Mouse (Mus musculus) erythroblast, adult 5-6 weeks (primary cell): ENCODE measurements around the gene Nt5c3. TPM values are rescaled to one million over a fixed set of nuclear protein-coding genes. Genes with fewer than 3 reads are reported as not detected.
"Not testable (repeated sequence)": the region's sequence is repeated elsewhere in the genome, so short reads cannot be mapped to it uniquely, and the experiment has no call there.

Source experiments
- ATAC-seq: replicated peaks from 2 replicates; pipeline ENCODE4 v1.8.0; 2016; ENCODE audit warnings: moderate number of reproducible peaks, mild to moderate bottlenecking, moderate TSS enrichment, inconsistent platforms; ENCODE audit not compliant: poor library complexity, low FRiP score, severe bottlenecking
- total RNA-seq, 2 experiments: library from RNA; stranded (forward) in 1 of 2; stranded (reverse) in 1 of 2; fragments of 150-400 nt in 1 of 2; fragments of 200-764, 138-1000 nt in 1 of 2; gene quantifications; 2 replicates each; pipeline versions ENCODE4 v1.2.3 to v1.2.4; 2015 to 2017; ENCODE audit warnings: low replicate concordance in 2 of 2

The Nt5c3 gene
- total RNA-seq, 2 experiments from 2014 or later = 1,564 to 1,701 TPM

DNA sequence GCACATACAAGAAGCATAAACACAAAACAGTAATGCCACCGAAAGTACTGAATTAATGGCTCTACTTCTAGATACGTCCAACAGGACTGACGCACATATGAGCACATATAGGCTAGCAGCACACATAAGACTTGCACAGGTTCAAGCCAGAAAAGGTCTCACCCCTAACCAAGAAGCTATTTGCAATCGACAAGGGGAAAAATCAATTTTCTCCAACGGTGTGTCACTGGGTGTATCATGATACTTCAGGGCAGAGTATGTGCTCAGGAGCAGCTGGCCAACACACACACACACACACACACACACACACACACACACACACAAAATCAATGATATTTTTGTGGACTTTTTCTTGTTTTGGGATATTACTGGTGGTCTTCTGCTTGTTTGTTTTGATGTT, 18.2 kb downstream of the Nt5c3 start:
- no peak for ATAC-seq

DNA sequence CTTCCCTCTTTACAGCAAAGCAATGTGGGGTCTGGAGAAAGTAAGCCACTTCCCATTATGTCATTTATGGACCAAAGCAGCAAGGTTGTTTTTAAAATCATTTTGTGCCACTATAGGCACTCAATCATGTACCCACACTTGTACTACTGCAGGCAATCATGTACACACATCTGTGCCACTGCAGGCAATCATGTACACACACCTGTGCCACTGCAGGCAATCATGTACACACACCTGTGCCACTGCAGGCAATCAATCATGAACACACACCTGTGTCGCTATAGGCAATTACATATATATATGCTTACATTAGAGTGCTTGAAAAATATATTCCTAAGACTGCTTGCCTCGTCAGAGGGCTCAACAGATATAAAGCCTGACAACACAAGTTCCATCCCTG, 18.8 kb downstream of the Nt5c3 start:
- ATAC-seq = peak; percentile 29

DNA sequence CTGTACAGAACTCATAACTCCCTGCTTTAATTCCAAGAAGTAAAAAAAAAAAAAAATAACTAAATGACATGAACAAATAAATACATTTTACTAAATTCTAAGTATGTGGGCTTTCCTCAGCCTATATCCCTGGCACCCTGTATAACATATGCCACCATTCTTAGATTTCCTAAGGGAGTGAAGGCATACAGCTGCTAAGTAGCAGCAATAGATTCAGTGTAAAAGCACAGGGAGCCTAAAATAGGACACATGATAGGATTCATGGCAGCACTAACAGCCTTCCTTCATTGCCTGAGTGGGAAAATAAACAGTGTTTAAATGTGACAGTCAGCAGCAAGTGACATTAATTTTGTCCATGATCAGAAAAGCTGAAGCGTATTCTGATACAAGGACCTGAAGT, 19.4 kb downstream of the Nt5c3 start:
- ATAC-seq = no peak

DNA sequence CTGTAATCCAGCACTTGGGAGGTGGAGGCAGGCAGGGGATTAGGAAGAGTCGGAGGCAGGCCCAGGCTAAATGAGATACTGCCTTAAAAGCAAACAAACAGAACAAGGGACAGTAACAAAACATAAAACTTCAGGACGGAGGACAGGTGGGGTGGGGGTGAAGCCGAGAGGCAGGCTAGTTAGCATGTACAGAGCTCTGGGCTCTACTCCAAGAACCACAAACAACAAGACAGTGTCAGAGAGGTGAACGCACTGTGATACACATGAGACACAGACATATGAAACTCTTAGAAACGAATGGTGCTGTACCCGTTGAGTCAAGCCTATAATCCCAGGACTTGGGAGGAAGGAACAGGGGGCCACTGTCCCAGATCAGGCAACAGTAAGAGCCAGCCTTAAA, 19.9 kb downstream of the Nt5c3 start:
- ATAC-seq = no peak

DNA sequence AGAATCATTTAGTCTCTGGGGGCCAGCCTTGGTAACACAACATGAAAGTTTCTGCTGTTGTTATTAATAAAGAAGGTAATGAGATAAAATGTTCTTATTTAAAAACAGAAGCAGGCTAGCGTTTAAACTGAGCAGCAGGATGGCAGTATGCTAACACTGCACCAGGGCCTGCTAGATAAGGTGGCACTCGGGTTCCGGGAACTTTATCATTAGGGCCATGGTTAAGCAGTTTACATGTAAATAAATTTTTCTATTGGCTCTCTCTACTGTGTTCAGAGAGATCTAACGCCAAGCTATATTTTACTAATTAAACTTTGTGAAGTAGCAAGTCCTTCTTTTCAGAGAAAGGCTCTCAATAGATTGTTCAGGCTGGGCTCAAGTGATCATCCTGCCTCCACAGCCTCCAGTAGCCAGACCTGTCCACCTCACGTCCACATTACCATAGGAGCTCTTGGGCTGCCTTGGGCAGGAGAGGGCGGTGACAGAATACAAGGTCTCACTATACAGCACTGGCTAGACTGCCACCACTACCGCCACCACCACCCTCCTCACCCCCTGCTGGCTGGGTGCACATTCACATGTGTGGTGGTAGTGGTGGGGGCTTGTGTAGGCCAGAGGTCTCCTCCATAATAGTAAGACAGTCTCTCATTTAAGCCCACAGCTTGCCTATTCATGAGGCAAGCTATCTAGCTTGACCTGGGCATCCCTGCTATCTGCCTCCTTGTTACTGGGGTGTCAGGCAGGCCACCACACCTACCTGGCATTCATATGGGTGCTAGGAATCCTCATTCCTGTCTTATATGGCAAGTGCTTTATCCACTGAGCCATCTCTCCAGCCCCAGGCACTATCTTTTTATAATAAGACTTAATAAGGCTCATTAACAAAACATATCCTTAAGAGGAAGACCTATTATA, 20.9 kb downstream of the Nt5c3 start:
- peak; percentile 48 for ATAC-seq

DNA sequence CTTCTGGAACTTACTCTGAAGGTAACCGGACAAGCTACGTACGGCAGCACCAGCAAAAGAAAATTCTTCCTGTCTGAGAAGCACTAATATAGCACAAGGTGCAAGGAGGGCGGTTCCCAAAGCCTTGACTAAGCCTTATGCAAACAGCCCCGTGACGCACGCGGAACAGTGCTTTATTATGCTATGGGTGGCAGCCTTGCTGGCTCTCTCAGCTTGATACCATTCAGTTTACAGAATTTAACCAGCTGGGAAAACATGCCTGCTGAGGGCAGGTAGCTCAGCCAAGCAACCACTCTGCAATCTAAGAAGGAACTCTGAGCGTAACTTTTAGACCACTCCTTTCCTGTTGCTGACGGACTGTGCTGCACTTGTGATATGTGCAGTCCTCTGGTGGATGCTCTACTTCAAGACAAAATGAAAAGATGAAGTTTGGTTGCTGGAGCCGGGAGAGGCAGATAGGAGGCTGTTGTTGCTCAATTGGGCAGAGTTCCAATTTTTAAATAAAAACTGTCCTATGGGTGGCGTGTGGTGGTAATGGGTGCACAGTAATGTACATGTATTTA, 21.8 kb downstream of the Nt5c3 start:
- ATAC-seq = peak; percentile 50

DNA sequence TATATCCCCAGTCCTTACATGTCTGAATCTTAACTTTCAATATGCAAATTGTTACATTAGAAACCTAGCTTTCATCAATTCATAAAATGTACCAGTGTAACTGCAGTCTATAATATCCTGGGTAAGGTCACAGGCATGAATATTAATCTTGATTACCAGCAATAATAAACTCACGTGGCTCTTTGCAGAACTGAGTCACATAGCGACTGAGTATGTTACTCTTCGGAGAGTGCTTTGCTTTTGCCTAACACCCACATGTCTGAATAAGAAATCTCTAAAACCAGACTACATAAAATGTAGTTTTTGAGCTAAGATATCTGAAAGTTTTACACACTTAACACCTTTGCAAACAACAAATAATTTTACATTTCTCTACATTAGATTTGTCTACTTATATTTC, 22.4 kb downstream of the Nt5c3 start:
- ATAC-seq = 0 out of 2 replicates have a peak, but pooled peaks have one; percentile 12

DNA sequence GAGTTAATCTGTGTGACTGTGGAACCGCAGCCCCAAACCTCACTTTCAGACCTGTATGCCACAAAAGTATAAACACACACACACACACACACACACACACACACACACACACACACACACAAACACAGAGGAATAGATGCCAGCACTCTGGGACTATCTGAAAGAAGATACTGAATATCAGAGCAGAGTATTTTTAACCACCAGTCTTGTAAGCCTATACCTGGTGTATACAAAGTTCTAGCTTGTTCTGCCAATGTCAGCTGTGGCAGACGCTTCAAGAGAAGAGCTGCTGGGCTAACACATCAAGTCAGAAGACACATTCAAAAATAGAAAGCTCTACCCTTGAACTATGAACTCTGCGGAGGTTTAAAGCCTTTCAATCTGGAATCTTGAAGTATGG, 24.1 kb downstream of the Nt5c3 start:
- ATAC-seq = no peak

DNA sequence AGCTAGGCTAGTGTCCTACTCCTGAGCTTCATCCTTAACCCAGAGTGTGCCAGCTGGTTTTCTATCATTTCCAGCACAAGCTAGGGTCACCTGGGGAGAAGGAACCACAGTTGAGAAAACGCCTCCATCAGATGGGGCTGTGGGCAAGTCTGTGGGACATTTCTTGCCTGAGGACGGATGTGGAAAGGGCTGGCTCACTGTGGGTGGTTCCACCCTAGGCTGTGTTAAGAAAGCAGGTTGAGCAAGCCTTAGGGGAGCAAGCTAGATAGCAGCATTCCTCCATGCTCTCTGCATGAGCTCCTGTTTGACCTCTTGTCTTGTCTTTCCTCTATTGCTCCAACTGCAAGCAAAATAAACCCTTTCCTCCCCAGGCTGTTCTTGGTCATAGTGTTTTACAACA, 33.0 kb downstream of the Nt5c3 start:
- ATAC-seq = no peak

DNA sequence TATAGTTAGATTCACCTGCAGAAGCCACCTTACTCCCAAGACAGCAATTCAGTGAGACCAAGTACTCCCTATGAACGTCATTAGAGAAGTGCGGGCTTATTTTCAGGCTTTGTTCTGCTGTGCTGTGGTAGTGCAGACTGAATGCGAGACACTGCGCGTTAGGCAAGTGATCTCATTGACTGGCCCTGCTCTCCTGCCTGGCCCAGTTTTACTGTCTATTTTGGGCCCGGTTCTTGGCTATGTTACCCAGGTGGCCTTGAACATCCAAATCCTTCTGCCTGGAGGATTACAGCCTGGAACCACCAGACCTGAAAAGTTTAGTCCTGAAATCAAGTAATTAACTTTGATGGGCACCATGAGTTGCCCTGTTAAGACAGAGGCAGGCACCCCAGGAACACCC, 35.2 kb downstream of the Nt5c3 start:
- no peak for ATAC-seq

DNA sequence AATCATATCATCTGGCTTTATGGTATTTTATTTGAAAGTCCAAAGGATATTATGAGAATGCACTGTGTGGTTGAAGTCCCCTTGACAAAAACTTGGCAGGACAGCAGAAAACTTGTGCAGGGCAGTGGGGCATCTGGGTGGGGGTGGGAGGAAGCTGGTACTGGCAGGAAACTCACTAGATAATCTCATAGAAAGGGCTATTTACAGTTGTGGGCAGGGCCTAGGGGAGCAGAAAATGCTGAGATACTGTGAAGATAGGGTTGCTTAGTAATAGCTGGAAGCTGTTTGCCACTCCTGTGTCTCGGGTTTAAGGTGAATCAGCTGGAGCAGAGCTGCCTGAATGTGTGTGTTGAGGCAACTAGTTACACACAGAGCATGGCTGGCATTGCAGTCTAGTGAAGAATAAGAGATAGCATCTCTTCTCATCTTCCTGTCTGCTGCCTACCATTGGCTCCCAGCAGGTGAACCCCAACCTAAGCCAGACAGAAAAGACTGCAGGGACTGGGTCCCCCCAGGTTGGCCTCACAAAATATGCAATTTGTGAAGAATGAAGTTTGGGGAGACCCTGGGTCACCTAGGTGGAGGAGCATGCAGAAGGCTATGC, 44.3 kb downstream of the Nt5c3 start:
- no peak for ATAC-seq

DNA sequence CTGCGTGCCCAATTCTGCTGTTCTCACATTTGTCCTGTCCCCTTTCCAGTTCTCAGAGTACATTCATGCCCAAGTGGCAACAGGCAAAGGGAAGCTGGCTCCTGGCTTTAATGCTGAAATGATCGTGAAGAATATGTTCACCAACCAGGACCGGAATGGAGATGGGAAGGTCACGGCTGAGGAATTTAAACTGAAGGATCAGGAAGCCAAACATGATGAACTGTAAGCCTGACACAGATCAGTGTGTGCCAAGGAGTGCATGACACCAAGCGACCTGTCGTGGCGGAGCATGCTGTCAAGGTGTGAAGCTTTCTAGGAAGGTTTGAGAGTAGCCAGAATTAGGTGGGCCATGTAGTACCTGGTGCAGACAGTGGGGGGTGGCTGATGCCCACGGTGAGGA, 45.7 kb downstream of the Nt5c3 start:
- no peak for ATAC-seq

DNA sequence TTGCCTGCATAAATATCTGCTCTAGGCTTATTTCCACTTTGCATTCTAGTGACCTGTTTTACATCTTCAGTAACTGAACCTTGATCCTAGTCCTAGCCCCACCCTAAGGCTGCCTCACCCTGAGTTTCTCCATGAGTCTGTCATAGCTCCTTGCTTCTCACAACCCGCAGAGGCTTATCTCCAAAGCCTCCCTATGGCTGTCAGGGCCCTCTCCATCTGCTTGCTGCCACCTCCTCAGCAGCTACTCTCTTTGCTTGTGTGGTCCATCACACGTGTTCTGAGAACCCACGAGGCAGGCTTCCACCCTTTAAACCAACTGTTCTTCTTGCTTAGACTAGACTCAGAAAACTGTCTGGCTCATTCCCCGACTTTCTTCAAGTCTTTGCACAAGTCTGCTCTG, 46.9 kb downstream of the Nt5c3 start:
- no peak for ATAC-seq

DNA sequence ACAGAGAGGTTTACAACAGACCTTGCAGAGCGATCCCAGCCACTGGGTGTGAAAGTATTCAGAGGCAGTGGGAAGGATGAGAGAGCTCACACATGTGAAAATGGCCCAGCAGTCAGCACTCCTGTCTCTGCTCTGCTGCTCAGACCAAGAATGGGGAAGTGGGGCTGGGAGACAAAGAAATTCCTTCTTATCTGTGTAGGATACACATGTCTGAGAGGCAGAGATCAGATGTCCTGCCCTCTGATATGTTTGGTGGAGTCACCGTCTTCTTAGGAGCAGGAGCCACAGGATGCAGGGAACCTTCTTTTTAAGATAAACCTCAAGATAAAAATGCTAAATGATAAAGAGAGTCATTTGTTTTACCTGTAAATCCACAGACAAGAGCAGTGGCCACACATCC, 53.7 kb downstream of the Nt5c3 start:
- ATAC-seq = no peak

DNA sequence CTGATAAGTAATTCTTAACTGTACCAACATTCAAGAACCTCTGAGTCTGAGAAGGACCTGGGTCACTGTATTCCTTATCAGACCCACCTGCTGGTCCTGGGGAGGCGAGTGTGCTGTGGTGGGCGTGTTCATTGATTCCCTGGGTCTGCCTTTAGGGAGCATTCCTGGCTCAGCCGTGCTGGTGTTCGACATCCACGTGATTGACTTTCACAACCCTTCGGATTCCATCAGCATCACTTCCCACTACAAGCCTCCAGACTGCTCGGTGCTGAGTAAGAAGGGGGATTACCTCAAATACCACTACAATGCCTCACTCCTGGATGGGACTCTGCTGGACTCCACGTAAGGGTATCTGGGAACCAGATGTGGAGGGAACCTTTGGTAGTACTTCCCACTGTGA, 55.2 kb downstream of the Nt5c3 start:
- ATAC-seq = no peak

DNA sequence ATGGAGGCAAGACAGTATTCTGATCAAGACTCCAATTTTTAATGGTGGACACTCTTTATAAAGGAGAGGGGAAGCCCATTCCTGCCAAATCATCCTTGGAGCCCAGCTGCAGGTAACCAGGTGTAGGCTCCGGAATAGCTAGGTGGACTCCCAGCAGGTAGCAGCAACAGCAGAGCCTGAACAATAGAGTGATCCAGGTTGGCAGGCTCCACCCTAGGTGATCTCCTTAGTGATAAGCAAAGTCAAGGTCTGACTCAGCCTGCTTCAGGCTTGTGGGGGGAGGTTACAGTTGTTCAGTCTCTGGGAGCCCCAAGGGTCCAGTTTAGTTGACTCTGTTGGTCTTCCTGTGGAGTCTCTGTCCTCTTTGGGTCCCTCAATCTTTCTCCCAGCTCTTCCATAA, 56.8 kb downstream of the Nt5c3 start:
- not testable (repeated sequence) for ATAC-seq

DNA sequence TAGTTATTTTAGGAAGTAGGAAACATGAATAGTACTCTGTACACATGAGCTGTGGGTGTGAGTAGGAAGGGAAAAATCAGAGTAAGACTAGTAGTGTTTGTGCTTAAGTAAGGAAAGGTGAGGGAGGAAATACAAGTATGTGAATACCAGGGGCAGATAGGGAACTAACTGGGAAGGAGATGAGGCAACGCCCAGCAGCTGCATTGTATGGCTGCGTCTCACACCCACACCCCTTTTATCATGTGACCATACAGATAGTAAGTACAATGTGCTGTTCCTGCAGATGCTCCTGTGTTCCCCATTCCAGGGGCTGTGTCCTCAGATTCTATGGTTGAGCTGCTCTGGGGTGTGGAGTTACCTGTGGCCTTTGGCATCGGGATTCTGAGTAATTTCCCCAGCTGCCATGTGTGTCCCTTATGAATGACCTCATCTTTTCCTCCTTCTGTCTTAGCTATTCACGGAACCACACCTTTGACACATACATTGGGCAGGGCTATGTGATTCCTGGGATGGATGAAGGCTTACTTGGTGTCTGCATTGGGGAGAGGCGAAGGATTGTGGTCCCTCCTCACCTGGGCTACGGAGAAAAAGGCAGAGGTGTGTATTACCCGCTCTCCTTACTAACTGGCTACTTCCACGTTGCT, 63.4 kb downstream of the Nt5c3 start:
- peak; percentile 39 for ATAC-seq

DNA sequence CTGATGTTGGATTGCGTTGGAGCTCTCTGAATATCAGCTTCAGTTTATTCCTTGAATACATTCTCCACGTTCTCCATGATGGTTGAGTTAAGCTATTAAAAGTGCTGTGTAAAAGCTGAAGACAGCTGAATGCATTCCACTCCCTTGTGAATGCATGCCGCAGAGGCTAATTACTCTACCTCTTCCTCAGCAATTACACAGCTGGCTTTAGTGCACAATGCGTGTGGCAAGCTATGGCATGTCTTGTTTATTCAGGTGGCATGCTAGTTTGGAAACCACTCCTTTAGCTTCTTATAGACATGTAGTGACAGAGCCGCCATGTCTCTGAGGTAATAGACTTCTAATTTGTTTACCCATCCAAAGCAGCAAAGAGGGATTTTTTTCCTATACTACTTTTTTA, 67.0 kb downstream of the Nt5c3 start:
- no peak for ATAC-seq

DNA sequence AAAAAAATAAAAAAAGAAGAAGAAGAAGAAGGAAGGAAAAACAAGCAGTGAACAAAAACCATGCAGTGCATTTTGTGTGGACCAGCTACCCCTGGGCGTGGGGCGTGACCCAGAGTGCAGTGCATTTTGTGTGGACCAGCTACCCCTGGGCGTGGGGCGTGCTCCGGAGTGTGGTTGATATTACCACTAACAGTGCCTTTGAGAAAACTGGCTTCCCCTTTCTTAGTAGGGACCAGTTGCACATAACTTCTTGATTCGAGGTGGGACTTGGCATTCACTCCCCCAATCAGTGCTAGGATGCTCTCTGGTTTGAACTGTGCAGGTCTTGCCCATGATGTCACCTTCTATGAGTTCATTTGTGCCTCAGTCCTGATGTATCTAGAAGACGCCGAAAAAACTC, 68.9 kb downstream of the Nt5c3 start:
- no peak for ATAC-seq

DNA sequence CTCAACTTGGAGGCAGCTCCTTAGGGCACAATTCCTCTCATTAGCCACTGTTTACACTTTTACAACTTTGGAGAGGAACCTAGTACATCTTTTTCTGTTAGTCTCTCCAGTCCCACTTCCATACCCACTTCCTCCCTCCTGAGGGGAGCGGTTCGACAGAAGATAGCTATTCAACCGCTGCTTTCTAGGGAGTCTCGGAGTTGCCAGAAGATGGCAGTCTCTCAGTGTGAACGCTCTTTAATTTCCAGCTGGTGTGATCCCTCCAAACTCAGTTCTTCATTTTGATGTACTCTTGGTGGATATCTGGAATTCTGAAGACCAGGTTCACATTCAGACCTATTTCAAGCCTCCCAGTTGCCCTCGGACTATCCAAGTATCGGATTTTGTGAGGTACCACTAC, 73.4 kb downstream of the Nt5c3 start:
- no peak for ATAC-seq

DNA sequence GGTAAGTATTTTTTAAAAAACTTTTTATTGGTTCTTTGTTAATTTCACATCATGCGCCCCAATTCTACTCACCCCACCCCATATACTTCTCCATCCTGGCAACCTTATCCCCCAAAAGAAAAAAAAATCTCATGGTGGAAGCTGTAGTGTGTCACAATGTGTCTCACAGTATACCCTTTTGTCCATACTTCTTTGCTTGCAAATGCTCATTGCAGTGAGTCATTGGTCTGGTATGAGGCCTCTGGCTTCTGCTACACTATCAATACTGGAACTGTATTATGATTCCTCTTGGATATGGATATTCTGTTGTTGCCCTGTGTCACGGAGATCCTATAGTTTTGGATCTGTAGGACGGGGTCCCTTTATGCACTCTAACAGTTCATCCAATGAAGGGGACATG, 74.8 kb downstream of the Nt5c3 start:
- ATAC-seq = no peak
